Mouse (Mus musculus): ENCODE measurements around the gene Ptprr.

- TF ChIP-seq POLR2A (IDR thresholded peaks at IDR 0.05; ENCODE audit: borderline replicate concordance, control insufficient read depth, low read depth, low read length) (no peak), CTCF (IDR thresholded peaks at IDR 0.05; ENCODE audit: control insufficient read depth, insufficient read depth, low read length) (no peak)
Measured at GRCm38 (mm10) chr10:116140226-116140625, 122.2 kb downstream of the Ptprr start.
